Mouse (Mus musculus): ENCODE data around the gene Slc25a47.

DNA sequence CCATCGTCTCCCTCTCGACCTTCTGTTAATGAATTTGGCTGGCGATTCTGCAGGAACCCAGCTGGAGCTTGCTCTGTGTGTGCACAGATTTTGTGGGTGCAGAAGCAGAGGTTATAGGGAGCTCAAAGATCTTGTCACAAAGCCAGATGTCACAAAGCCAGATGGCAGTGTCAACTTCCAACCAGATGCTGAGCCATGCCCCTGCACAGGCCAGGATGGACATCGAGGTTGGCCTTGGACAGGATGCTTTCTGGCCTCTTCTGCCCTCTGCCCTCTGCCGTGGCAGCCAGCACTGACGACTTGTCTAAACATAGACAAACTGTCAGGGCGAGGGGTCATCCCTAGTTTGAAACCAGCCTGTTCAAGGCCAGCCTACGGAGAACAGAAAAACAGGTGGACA is 14.3 kb downstream of the Slc25a47 start:
- TF ChIP-seq CTCF (IDR thresholded peaks at IDR 0.05; ENCODE audit: low read depth) (no peak), EP300 (IDR thresholded peaks at IDR 0.05; ENCODE audit: low read depth) (0 out of 2 replicates have a peak, but pooled peaks have one; percentile 10)
